Mouse (Mus musculus) ES-E14 (cell line): Measurements from ENCODE around the gene Reg4. TPM values are rescaled to one million over a fixed set of nuclear protein-coding genes. Genes with fewer than 3 reads are reported as not detected.

Experiments
- DNase-seq: peaks from one replicate; pipeline ENCODE4 v3.0.0-alpha.2; 2013; ENCODE audit warnings: low read depth, low spot score
- H3K27ac ChIP-seq: 2 replicates; pipeline ENCODE4 v1.5.1; 2012; ENCODE audit warnings: low read depth, mild to moderate bottlenecking, low read length, moderate library complexity, mixed read lengths; ENCODE audit not compliant: poor library complexity, insufficient read depth, severe bottlenecking
- H3K36me3 ChIP-seq: 2 replicates; pipeline ENCODE4 v1.6.1; 2012; ENCODE audit warnings: mild to moderate bottlenecking, low read length, moderate library complexity, mixed read lengths; ENCODE audit not compliant: control insufficient read depth, poor library complexity, insufficient read depth, severe bottlenecking
- H3K4me1 ChIP-seq, 2 experiments: fragments of 150-350 bp in 1 of 2; sonication (generic) in 1 of 2; 2 replicates each; pipeline ENCODE4 v1.6.1; 2012; ENCODE audit warnings: low read length in 2 of 2, mild to moderate bottlenecking in 1 of 2, mixed read lengths in 1 of 2; ENCODE audit not compliant: control insufficient read depth in 2 of 2, insufficient read depth in 2 of 2, poor library complexity in 1 of 2
- H3K4me3 ChIP-seq, 2 experiments: fragments of 150-350 bp in 1 of 2; sonication (generic) in 1 of 2; 2 replicates each; pipeline ENCODE4 v1.5.1; 2012; ENCODE audit warnings: low read length in 2 of 2, low read depth in 1 of 2, mild to moderate bottlenecking in 1 of 2, mixed read lengths in 1 of 2; ENCODE audit not compliant: insufficient read depth in 1 of 2, poor library complexity in 1 of 2, severe bottlenecking in 1 of 2
- H3K9ac ChIP-seq: 2 replicates; pipeline ENCODE4 v1.6.1; 2012; ENCODE audit warnings: low read depth, mild to moderate bottlenecking, low read length, mixed read lengths; ENCODE audit not compliant: poor library complexity, insufficient read depth, severe bottlenecking
- H3K9me3 ChIP-seq: fragments of 150-350 bp; sonication (generic); 2 replicates; pipeline ENCODE4 v1.6.1; 2012; ENCODE audit warnings: low read depth, mild to moderate bottlenecking, low read length; ENCODE audit not compliant: control insufficient read depth, insufficient read depth
- CHD2 ChIP-seq: IDR thresholded peaks from 2 replicates; pipeline ENCODE4 v1.6.1; 2014; ENCODE audit warnings: mild to moderate bottlenecking, low read depth, low read length, inconsistent platforms
- HCFC1 ChIP-seq: IDR thresholded peaks from 2 replicates; pipeline ENCODE4 v1.6.1; 2012; ENCODE audit warnings: low read length, inconsistent platforms, borderline replicate concordance; ENCODE audit not compliant: insufficient read depth
- MAFK ChIP-seq: IDR thresholded peaks from 2 replicates; pipeline ENCODE4 v1.6.1; 2014; ENCODE audit warnings: mild to moderate bottlenecking, low read depth, low read length, inconsistent platforms; ENCODE audit not compliant: insufficient read depth
- ZC3H11A ChIP-seq: IDR thresholded peaks from 2 replicates; pipeline ENCODE4 v1.6.1; 2012; ENCODE audit warnings: low read depth, mild to moderate bottlenecking, inconsistent platforms, low read length, borderline replicate concordance
- ZNF384 ChIP-seq: IDR thresholded peaks from 2 replicates; pipeline ENCODE4 v1.6.1; 2012; ENCODE audit warnings: low read depth, low read length, inconsistent platforms
- in situ Hi-C, 2 experiments: fragments of 600-800 bp; cut with MboI; formaldehyde crosslinking; loops; one replicate each; pipeline ENCODE4 v1.15.1; 2025; ENCODE audit warnings: low sequenced_read_pairs in 2 of 2, inconsistent platforms in 1 of 2; ENCODE audit not compliant: unreplicated experiment in 2 of 2
- total RNA-seq: library from RNA; depleted of rRNA; stranded (reverse); fragments of 300-350 nt; gene quantifications from 2 replicates; pipeline ENCODE4 v1.2.3, GENCODE M21; 2012

Reg4 gene
- total RNA-seq, 1 experiment, result not detected

GRCm38 (mm10) chr3:98249833-98250448 is 28.0 kb downstream of the Reg4 start:
- Histone ChIP-seq H3K9ac (no peak overlapping the region), H3K4me1 (peaks cover 0 to 2% of the 10 kb centered on the region in 2 experiments; a peak in 1 of 4 replicates), H3K9me3 (no peaks in the 10 kb centered on the region), H3K27ac (no peak overlapping the region), H3K36me3 (no peaks in the 10 kb centered on the region), H3K4me3 (no peak overlapping the region)
- in situ Hi-C loops, result no loop called here
- DNase-seq, result no peak
- TF ChIP-seq HCFC1, result no peak
- TF ChIP-seq MAFK, result no peak
- TF ChIP-seq ZC3H11A, result no peak
- no peak for TF ChIP-seq CHD2
- no peak for TF ChIP-seq ZNF384

- TF ChIP-seq HCFC1 (no peak), CHD2 (no peak), MAFK (no peak), ZNF384 (no peak)
- Histone ChIP-seq H3K4me3 (no peak overlapping the region), H3K9ac (no peak overlapping the region), H3K9me3 (no peaks in the 10 kb centered on the region), H3K27ac (no peak overlapping the region), H3K4me1 (peaks cover 0 to 2% of the 10 kb centered on the region in 2 experiments; a peak in 1 of 4 replicates), H3K36me3 (no peaks in the 10 kb centered on the region)
- in situ Hi-C loops, result no loop called here
- no peak for DNase-seq
Measured at GRCm38 (mm10) chr3:98254059-98254458, 32.1 kb downstream of the Reg4 start.

GRCm38 (mm10) chr3:98254656-98255583 is 33.0 kb downstream of the Reg4 start:
- no peak overlapping the region for H3K4me3 ChIP-seq
- no peak overlapping the region for H3K9ac ChIP-seq
- in situ Hi-C loops, result no loop called here
- TF ChIP-seq ZC3H11A, result no peak
- peaks cover 0 to 2% of the 10 kb centered on the region in 2 experiments; a peak in 1 of 4 replicates for H3K4me1 ChIP-seq
- H3K36me3 ChIP-seq, result no peaks in the 10 kb centered on the region
- no peaks in the 10 kb centered on the region for H3K9me3 ChIP-seq
- DNase-seq, result no peak
- no peak overlapping the region for H3K27ac ChIP-seq

GRCm38 (mm10) chr3:98258723-98259122 is 36.8 kb downstream of the Reg4 start:
- DNase-seq, result no peak
- Histone ChIP-seq H3K4me1 (peaks cover 0 to 2% of the 10 kb centered on the region in 2 experiments; a peak in 1 of 4 replicates), H3K36me3 (no peaks in the 10 kb centered on the region), H3K4me3 (no peak overlapping the region), H3K9ac (no peak overlapping the region), H3K9me3 (no peaks in the 10 kb centered on the region), H3K27ac (no peak overlapping the region)
- TF ChIP-seq CHD2 (no peak), ZC3H11A (no peak), HCFC1 (no peak), MAFK (no peak), ZNF384 (no peak)
- in situ Hi-C loops, result no loop called here
